Mouse (Mus musculus) heart, adult 2 months (tissue): ENCODE measurements around the gene Slc19a2.

Experiments used
- EP300 ChIP-seq: fragments of 200-500 bp; IDR thresholded peaks from 2 replicates; pipeline ENCODE4 v1.6.1; 2011; ENCODE audit warnings: low read depth, low read length, control low read depth; ENCODE audit not compliant: insufficient read depth
- POLR2A ChIP-seq: fragments of 200-500 bp; IDR thresholded peaks from 2 replicates; pipeline ENCODE4 v1.6.1; 2011; ENCODE audit warnings: mild to moderate bottlenecking, low read depth, low read length, control low read depth; ENCODE audit not compliant: insufficient read depth

GRCm38 (mm10) chr1:164215097-164215496 lies 33.7 kb upstream of the Slc19a2 start:
- no peak for TF ChIP-seq POLR2A
- no peak for TF ChIP-seq EP300
